Mouse (Mus musculus) ES-Bruce4 (cell line): ENCODE measurements around the gene Usf2. TPM values are rescaled to one million over a fixed set of nuclear protein-coding genes. Genes with fewer than 3 reads are reported as not detected.
A peak's percentile ranks its signal among the peaks of the same experiment; 100 is the strongest.

ENCODE experiments used
- H3K27ac ChIP-seq: 2 replicates; pipeline ENCODE4 v1.5.1; 2012; ENCODE audit warnings: low read length, inconsistent platforms; ENCODE audit not compliant: insufficient read depth
- H3K27me3 ChIP-seq: 2 replicates; pipeline ENCODE4 v1.6.1; 2012; ENCODE audit warnings: mild to moderate bottlenecking, low read length, inconsistent platforms; ENCODE audit not compliant: control insufficient read depth, poor library complexity, insufficient read depth, severe bottlenecking
- H3K36me3 ChIP-seq: 2 replicates; pipeline ENCODE4 v1.6.1; 2012; ENCODE audit warnings: inconsistent platforms, mild to moderate bottlenecking, low read length, moderate library complexity; ENCODE audit not compliant: control insufficient read depth, poor library complexity, insufficient read depth, severe bottlenecking
- H3K4me1 ChIP-seq: one replicate; pipeline ENCODE4 v1.8.1; 2011; ENCODE audit warnings: low read length; ENCODE audit not compliant: control insufficient read depth, insufficient read depth
- H3K4me3 ChIP-seq: 2 replicates; pipeline ENCODE4 v1.5.1; 2011; ENCODE audit warnings: low read depth, mild to moderate bottlenecking, low read length
- H3K9ac ChIP-seq: 2 replicates; pipeline ENCODE4 v1.6.1; 2012; ENCODE audit warnings: low read depth, mild to moderate bottlenecking, inconsistent platforms; ENCODE audit not compliant: poor library complexity, severe bottlenecking
- H3K9me3 ChIP-seq: replicated peaks from 2 replicates; pipeline ENCODE4 v1.6.1; 2012; ENCODE audit warnings: mild to moderate bottlenecking, low read length, inconsistent platforms; ENCODE audit not compliant: control insufficient read depth, poor library complexity, insufficient read depth, severe bottlenecking
- CTCF ChIP-seq: IDR thresholded peaks from one replicate; pipeline ENCODE4 v1.8.1; 2011; ENCODE audit warnings: low read depth, low read length
- EP300 ChIP-seq: IDR thresholded peaks from 2 replicates; pipeline ENCODE4 v1.6.1; 2011; ENCODE audit warnings: low read depth, low read length; ENCODE audit not compliant: insufficient read depth
- POLR2A ChIP-seq: IDR thresholded peaks from one replicate; pipeline ENCODE4 v1.8.1; 2011; ENCODE audit warnings: low read length; ENCODE audit not compliant: insufficient read depth
- polyA plus RNA-seq: library from polyadenylated mRNA; stranded (reverse); fragments of >200 nt; gene quantifications from 2 replicates; pipeline ENCODE4 v1.2.4, GENCODE M21; 2011; ENCODE audit warnings: low read depth; ENCODE audit not compliant: missing spikeins, insufficient read depth, insufficient read length

The Usf2 gene
- polyA plus RNA-seq = 62.7 and 71.4 TPM in 2 replicates

- Histone ChIP-seq H3K36me3 (peaks cover 26% of the 10 kb centered on the region), H3K4me1 (peaks cover 9% of the 10 kb centered on the region), H3K27me3 (no peaks in the 10 kb centered on the region), H3K27ac (peak within 1 kb of the TSS; percentile 89), H3K9ac (peak within 1 kb of the TSS; percentile 99), H3K9me3 (no peaks in the 10 kb centered on the region), H3K4me3 (peak within 1 kb of the TSS; percentile 99)
- TF ChIP-seq CTCF = no peak
- TF ChIP-seq POLR2A = no peak
- no peak for TF ChIP-seq EP300
These were observed at the start of gene Usf2 for GRCm38 (mm10) chr7:30956756-30957366. Gene Usf2, minus strand, starts transcription at chr7:30956803.

- Histone ChIP-seq H3K9ac (no peak overlapping the region), H3K4me1 (no peaks in the 10 kb centered on the region), H3K27ac (no peak overlapping the region), H3K36me3 (no peaks in the 10 kb centered on the region), H3K4me3 (no peak overlapping the region), H3K27me3 (no peaks in the 10 kb centered on the region), H3K9me3 (no peaks in the 10 kb centered on the region)
- TF ChIP-seq CTCF (no peak), POLR2A (no peak), EP300 (no peak)
These were observed 46.0 kb upstream of the Usf2 start for GRCm38 (mm10) chr7:31002650-31003049.

- Histone ChIP-seq H3K36me3 (no peaks in the 10 kb centered on the region), H3K27me3 (no peaks in the 10 kb centered on the region), H3K9me3 (no peaks in the 10 kb centered on the region), H3K4me3 (no peak overlapping the region), H3K4me1 (no peaks in the 10 kb centered on the region), H3K27ac (no peak overlapping the region), H3K9ac (no peak overlapping the region)
- TF ChIP-seq POLR2A (no peak), CTCF (no peak), EP300 (no peak)
These were observed 44.0 kb upstream of the Usf2 start for GRCm38 (mm10) chr7:31000505-31001020.

- H3K27me3 ChIP-seq = no peaks in the 10 kb centered on the region
These were observed 39.9 kb upstream of the Usf2 start for GRCm38 (mm10) chr7:30996491-30996890.

GRCm38 (mm10) chr7:30993986-30994385, 37.4 kb upstream of the Usf2 start:
- Histone ChIP-seq H3K9me3 (no peaks in the 10 kb centered on the region), H3K9ac (no peak overlapping the region), H3K4me3 (no peak overlapping the region), H3K27me3 (no peaks in the 10 kb centered on the region), H3K36me3 (no peaks in the 10 kb centered on the region), H3K4me1 (no peaks in the 10 kb centered on the region), H3K27ac (no peak overlapping the region)
- TF ChIP-seq CTCF (no peak), POLR2A (no peak)

More at GRCm38 (mm10) chr7:30996491-30996890, 39.9 kb upstream of the Usf2 start:
- Histone ChIP-seq H3K4me1 (no peaks in the 10 kb centered on the region), H3K9me3 (no peaks in the 10 kb centered on the region), H3K36me3 (no peaks in the 10 kb centered on the region), H3K9ac (no peak overlapping the region), H3K4me3 (no peak overlapping the region), H3K27ac (no peak overlapping the region)
- TF ChIP-seq CTCF = no peak
- TF ChIP-seq EP300 = no peak
- no peak for TF ChIP-seq POLR2A

GRCm38 (mm10) chr7:30992148-30992547, 35.5 kb upstream of the Usf2 start:
- Histone ChIP-seq H3K9me3 (no peaks in the 10 kb centered on the region), H3K27ac (no peak overlapping the region), H3K4me1 (no peaks in the 10 kb centered on the region), H3K27me3 (no peaks in the 10 kb centered on the region), H3K4me3 (no peak overlapping the region), H3K9ac (no peak overlapping the region), H3K36me3 (no peaks in the 10 kb centered on the region)
- TF ChIP-seq CTCF = no peak
